Mouse (Mus musculus) G1E (cell line): Measurements from ENCODE around the gene Dcp1a.

Source experiments
- CTCF ChIP-seq: IDR thresholded peaks from 2 replicates; pipeline ENCODE4 v1.5.1; 2012; ENCODE audit warnings: low read depth, low read length, inconsistent platforms, mixed read lengths
- GATA1 ChIP-seq: IDR thresholded peaks from 2 replicates; pipeline ENCODE4 v1.6.1; 2012; ENCODE audit warnings: borderline replicate concordance, low read length, inconsistent platforms, mixed read lengths
- POLR2AphosphoS5 ChIP-seq: IDR thresholded peaks from 2 replicates; pipeline ENCODE4 v1.6.1; 2012; ENCODE audit warnings: low read depth, low read length, inconsistent platforms; ENCODE audit not compliant: insufficient replicate concordance
- TAL1 ChIP-seq: conservative IDR thresholded peaks from 2 replicates; pipeline ENCODE4 v1.6.1; 2012; ENCODE audit warnings: low read depth, low read length, inconsistent platforms, mixed read lengths

- TF ChIP-seq CTCF = no peak
- no peak for TF ChIP-seq GATA1
- no peak for TF ChIP-seq POLR2AphosphoS5
- no peak for TF ChIP-seq TAL1
Measured at GRCm38 (mm10) chr14:30548965-30549776, 69.8 kb downstream of the Dcp1a start.
